Mouse (Mus musculus): ENCODE data around the gene Cmbl.

DNA sequence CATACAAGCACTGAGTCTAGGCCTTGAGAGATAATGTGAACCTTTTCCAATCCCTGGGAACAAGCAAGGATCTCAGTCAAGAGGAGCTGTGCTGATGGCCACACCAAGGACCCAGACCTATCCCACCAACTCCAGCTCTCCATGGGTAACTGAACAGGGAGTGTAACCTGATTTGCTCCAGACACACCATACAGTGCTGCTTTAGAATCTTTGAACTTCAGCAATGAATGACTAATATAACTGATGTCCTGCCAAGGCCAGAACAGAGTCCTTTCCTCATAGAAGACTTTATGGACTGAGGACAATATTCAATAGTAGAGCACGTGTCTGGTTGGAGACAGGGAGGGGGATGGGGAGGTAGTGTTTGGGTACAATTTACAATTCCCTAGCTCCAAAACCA, 20.1 kb upstream of the Cmbl start:
- TF ChIP-seq CTCF (IDR thresholded peaks at IDR 0.05; ENCODE audit: borderline replicate concordance, control insufficient read depth, extremely low read depth, insufficient read depth, low read length, poor library complexity), result no peak
- TF ChIP-seq POLR2A (IDR thresholded peaks at IDR 0.05; ENCODE audit: control insufficient read depth, extremely low read depth, insufficient read depth, low read length, poor library complexity), result no peak

Measured in thymus, adult 2 months (tissue).